Mouse (Mus musculus) olfactory bulb, adult 2 months (tissue): Measurements from ENCODE around the gene Rora.

Experiments
- CTCF ChIP-seq: fragments of 200-500 bp; IDR thresholded peaks from 2 replicates; pipeline ENCODE4 v1.5.1; 2012; ENCODE audit warnings: low read depth, mild to moderate bottlenecking, low read length, moderate library complexity; ENCODE audit not compliant: insufficient read depth
- POLR2A ChIP-seq: fragments of 200-500 bp; IDR thresholded peaks from 2 replicates; pipeline ENCODE4 v1.6.1; 2012; ENCODE audit warnings: mild to moderate bottlenecking, low read depth, low read length, moderate library complexity; ENCODE audit not compliant: insufficient read depth

GRCm38 (mm10) chr9:69319913-69320634 lies 666.5 kb downstream of the Rora start:
- TF ChIP-seq CTCF: no peak
- no peak for TF ChIP-seq POLR2A
